Mouse (Mus musculus) CD4-positive, CD25-positive, alpha-beta regulatory T cell, adult 2 months (primary cell): ENCODE data around the gene Cabcoco1.

Source experiments
- DNase-seq: peaks from one replicate; pipeline ENCODE4 v3.0.0-alpha.2; 2012; ENCODE audit warnings: low read depth, low spot score

The Cabcoco1 gene

DNA sequence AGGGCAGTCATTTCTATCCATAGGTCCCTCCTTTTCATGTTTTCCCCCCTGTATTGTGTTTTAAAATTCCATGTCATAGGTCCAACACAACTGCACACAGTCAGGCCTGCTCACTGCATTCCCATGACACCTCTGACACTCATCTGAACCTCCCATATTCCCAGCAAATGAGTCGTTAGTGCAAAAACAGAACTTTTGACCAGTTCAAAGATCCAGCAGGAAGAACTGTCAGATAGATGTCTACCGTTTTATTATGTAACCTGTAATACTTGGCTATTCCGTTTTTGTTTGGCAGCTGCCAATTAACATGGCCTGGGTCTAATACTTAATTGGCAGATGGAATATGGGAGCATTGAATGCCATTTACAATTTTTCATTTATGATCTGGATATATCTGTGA lies 34.0 kb downstream of the Cabcoco1 start:
- no peak for DNase-seq

DNA sequence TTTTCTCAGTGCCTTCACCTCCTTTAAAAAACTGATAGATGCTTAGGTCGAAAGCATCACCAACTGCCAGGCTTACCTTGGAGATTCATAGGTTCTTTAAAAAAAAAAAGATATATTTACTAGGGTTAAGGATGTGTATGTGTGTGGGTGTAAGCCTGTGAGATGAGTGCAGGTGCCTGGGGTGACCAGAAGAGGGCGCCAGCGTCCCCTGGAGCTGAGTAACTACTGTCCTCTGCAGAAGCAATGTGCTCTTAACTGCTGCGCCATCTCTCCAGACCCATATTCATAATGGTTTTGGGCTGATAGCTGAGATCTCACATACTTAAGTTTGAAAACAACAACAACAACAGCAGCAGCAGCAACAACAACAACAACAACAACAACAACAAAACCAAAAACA lies 35.5 kb downstream of the Cabcoco1 start:
- peak; percentile 45 for DNase-seq

DNA sequence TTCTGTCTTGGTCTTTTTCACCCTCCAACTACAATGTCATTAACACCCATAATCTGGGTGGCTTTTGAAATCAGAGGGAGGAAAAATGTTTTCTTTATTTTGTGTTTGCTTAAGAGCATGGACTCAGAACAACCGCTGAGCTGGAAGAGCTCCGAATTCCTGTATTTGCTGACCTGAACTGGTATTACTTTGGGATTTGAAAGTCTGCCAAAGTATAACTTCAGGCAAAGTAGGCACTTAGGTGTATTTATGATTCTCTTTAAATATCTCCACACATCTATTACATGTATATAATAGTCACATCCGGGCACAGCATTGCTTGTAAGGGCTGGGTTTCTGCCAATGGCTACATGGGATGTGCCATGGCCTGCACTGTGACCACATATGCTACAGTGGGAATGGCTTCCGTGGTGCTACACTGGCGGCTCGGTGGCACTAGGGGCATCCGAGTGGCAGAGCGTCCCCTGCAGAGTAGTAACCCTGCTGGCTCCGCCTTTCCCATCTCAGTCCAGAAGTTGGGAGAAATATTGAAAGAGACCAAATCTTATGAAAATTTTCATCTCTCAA lies 37.0 kb downstream of the Cabcoco1 start:
- DNase-seq: no peak

DNA sequence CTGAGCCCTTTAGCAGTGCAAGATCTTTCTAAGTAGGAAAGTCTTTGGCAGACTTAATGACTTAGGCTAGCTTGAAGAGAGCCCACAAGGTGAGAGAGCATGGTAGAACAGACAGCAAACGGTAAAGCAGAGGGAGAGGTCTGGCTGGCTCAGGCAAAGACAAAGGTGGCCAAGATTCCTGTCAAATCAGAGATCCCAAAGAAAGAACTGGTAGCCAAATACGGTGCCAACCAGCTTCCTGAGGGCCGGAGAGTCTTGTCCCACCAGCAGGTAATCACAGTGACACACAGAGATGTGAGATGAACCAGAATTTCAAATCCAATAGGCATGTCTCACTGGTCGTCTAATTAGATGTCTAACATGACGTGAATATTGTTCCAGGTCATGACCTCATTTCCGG lies 40.6 kb downstream of the Cabcoco1 start:
- no peak for DNase-seq

DNA sequence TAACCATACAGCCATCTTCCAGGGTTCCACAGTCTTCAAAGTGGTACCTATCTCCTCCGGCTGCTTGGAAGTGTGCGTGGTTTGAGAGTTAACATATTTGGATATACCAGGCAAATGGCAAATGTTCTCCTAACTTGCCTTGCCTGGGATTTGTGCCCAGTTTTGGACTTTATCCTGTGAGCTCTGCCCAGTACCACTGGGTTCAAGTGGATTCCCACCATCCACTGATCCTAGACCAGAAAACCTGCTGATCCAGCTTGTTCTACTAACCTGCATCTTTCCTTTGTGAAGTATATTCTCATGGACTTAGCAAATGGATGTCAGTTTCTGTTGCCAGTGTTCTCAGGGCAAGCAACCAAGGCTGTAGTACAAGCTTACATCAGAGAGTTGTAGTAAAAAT lies 46.5 kb downstream of the Cabcoco1 start:
- no peak for DNase-seq

DNA sequence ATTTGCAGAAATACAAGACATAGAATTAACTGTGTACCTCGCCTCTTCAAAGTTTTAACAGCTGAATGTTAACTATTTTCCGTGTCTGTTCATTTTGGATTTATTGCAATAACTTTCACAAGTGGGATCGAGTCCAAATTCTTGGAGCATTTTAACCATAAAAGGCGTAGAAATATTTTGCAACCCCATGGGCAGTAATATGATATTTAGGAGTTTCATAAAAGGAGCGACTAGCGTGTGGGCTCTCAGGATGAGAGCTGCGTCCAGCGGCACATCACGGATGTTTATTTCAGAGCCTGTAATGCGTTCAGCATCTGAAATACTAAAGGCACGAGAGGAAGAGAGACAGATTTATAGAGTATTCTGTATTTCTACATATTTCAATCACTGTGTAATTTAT lies 50.1 kb downstream of the Cabcoco1 start:
- DNase-seq: no peak

DNA sequence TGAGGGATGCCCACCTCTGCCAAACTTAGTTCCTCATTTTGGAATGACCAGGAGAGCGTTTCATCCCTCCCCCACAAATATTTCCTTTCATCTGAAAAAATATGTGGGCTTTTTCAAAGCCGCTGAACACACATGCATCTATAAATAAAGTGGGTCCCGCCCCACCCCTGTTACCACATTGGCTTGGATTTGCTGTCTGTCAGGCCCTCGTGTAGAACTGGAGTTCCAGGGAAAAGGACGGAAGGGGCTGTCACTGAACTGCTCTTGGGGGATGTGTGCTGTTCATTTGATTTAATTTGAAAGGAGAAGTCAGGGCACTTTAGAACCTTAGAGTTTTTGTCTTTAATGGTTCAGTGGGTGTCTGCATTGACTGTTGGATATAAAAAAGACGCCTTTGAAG lies 50.9 kb downstream of the Cabcoco1 start:
- DNase-seq: no peak

DNA sequence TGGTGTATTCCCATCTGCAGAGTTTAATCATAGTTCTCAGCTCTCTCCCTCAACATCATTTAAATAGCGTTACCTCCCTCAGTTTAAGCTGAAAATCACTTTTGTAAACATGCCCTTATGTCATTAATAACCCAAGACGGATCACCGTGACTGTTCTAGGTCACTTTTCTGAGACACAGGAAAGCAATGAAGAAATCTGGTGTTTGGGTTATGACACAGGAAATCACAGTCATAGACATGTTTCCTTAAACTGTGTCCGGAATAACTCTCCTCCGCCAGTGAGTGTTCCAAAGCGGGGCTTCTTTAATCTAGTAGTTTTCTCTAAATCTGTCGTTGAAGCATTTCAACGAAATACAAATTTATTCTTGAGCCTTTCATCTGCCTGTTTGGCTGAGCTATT lies 68.9 kb downstream of the Cabcoco1 start:
- no peak for DNase-seq

DNA sequence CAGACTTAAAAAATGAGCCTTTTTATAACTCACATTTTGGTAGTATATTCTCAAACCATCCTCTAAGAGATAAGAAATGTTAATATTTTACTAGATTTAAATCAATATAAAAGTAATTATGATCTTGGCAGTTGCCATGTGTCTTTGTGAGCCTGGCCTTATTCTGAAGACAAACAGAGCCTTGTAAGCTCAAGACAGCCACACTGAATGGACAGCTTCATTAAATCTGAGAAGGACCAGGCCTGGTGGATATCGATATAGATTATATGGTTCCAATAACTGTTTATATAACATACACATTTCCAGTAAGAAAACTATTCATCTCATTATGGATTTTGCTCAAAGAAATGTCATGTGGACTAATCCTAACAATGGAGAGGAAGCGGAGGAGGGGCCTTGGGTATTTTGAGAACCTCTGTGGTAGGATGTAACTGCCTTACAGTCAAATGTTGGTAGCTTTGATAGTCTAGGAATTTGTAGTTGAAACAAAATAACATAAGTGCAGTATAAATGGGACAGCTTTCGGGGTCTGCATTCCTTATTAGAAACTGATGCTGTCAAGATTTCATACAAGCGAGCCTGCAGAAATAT lies 75.9 kb downstream of the Cabcoco1 start:
- DNase-seq: no peak

DNA sequence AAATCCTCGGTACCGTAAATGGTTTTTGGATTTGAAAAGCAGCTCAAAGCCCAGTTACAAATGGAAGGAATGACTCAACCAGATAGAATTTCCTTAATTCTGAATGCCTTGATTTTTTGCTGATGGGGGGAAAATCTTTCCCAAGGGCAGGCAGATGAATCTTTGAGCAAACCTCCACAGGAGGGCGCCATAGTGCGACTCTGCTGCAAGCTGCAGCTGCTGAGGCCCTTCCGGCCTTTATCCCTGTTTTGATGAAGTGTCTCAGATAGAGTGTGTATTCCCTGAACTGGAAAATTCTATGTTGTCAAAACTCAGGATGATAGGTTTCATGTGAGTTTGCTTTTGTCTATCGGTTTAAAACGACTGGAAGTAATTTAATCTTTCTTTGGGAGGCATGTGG lies 76.8 kb downstream of the Cabcoco1 start:
- DNase-seq: peak; percentile 76

DNA sequence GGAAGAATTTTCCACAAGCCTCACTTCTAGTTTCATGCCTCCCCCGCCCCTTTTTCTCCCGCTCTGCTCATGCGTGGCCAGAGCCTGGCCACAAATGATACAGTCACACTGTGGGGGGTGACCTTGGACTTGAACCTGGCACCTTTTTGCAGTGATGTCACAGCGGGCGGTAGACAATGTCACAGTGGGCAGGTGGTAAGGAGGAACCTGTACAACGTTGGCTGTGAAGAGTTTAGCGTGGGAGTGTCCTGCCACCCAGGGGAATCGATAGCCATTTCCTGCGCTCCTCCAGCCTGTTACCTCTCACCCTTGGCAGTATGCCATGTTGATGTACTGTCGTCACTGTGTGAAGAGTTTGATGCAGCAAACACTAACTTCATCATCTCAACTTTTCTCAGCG lies 81.9 kb downstream of the Cabcoco1 start:
- DNase-seq: no peak

DNA sequence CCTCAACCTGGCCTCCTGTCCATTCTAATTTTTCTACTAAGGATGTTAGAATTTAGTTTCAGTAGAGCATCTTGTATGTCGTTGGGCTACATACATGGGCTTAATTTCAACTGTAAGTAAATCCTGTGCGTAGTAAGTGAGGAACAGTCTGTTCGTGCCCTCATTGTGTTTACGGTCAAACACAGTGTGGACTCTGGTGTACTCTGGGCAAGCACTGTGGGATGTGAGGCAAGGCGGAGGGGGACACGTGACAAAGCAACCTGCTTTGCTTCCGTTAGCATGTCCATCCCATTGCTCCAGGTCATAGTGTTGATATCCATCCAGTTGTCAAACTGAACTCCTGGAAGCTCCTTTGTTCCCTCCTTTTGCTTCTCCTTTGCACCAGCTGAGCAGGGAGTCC lies 84.7 kb downstream of the Cabcoco1 start:
- DNase-seq: no peak

DNA sequence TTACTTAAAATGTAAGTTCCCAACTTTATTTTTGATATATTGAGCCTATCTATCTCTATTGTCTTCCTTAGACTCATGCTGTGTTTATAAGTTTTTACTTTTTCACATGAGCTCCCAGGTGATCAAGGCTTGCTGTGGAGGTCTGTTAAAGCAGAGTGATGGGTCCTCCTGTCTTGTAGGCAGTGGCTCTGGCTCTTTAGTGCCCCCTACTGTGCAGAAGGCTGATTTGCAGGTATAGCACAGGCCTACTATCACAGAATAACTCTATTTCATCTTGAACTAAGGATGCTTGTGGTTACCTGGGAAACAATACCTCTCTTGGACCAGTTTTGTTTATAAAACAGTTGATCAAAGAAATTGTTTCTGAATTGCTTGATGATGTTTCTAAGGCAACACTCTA lies 87.2 kb downstream of the Cabcoco1 start:
- peak; percentile 48 for DNase-seq

DNA sequence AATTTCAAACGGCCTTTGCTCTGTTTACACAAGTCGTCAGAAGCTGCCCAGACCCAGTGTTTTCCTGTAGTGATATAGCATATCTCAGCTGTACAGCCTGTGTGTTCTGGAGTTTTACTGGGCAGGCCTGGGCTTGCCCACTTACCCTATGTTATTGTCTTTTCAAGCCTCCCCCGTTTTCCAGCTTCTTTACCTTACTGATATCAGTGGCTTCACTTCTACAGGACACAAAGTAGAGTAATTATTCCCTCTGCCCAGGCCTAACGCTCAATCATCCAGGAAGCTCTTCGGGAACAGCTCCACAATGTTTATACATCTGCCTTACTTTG lies 94.9 kb downstream of the Cabcoco1 start:
- no peak for DNase-seq

DNA sequence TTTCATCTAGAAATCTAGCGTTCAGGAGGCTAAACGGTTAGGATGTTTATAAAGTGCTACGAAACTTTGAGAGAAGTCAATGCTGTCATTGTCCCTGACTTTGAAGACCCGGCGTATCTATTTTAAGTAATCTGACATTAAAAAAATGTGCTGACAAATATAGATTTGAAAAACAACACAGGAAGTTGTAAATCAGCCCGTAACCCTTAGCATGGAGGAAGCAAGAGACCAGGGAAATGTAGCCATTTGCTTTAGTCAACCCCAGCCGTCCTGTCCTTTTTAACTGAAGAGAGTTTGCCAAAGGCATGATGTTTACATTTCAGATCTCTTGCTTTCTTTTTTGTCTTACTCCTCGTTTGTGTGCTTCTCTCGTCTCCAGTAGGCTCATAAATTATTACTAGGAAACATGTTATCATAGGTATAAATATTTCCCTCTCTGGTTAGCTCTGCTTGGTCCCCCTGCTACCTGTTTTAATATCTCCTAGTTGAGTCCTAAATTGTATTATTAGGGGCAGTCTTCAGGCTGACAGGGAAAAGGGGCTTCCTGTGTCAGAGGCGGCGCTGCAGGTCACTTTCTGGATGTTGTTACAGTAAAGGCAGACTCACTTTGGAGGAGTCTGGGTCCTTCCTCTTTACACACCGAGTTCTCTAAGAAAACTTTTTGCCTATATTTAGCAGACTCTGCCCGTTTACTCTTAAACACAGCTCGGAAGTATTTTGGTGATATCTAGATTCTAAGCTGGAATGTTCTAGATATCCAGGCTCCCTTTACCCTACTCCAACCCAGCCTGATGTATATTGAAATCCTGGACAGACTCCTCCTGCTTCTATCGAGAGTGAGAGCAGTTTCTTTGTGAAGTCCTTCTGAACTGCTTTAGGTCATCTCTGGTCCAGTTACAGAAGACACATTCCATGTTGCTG lies 95.6 kb downstream of the Cabcoco1 start:
- peak; percentile 59 for DNase-seq

DNA sequence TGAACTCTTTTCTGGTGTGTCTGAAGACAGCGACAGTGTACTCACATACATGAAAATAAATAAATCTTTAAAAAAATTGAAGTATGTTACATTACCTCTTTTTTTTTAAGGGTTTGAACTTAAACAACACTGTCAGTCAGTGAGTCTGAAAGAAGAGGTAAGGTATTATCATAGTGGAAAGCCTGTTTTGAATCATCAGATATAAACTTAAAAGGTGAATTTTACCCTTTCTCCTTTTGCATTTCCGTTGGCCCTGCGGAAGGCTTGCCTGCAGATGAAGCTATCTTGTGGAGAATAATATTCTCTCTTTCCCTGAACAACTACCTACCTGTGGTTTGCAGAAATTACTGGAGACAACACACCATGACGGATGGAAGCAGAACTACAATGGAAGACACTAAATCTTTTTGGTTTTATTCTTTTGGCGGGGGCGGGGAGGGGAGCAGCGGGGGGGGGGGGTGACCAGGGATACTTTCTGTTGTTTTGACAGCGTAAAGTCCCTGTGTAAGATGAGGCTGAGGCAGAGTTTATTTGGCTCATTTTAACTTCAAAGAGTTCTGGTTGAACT lies 96.4 kb downstream of the Cabcoco1 start:
- peak; percentile 58 for DNase-seq

DNA sequence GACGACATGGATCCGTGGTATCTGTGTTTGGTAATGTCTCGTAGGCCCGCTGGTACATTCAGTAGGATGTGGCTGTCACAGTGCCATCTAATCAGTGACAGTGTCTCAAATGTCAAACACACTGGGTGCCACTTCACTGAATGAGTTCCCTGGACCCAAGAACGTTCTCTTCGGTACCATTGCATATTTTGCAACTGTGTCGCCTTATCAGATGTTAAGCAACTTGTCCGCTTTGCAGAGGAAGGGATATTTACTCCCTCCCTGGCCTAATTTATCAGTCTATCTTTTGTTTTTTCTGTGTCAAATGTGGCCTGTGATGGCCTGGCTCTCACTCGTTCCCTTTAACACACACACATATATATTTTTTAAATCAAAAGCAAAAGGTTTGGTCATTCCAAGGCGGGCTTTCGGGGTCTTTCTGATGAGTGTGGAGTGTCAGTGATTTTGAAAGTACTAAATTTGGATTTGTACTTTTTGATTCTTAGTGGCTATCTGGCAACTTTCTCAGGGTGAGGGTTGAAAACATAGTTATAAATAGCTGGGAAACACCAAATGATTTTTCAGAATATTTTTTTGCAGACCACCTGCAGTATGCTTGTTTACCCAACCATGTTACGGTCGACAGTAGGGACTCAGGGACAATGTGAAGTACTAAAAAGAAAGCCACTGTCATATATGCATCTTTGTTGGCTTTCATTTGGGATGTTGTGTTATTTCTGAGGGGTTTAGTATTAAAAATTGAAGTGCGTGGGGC lies 97.2 kb downstream of the Cabcoco1 start:
- no peak for DNase-seq

DNA sequence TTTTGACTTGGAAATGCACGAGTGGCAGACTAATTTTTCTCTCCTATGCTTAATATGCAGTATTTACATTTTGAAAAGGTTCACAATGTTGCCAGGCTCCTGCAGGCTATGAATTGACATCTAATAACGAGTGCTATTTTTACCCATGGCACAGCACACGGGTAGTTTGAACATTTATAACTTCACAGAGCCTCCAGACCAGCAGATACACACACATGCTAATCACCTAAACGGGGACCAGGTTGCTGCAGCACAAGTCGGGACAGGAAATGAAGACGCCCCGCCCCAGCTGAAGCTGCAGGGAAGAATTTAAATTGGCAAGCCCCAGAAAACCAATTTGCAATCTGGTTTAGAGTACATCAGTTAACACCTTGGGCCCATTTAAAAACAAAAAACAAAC lies 98.6 kb downstream of the Cabcoco1 start:
- DNase-seq: peak; percentile 68

DNA sequence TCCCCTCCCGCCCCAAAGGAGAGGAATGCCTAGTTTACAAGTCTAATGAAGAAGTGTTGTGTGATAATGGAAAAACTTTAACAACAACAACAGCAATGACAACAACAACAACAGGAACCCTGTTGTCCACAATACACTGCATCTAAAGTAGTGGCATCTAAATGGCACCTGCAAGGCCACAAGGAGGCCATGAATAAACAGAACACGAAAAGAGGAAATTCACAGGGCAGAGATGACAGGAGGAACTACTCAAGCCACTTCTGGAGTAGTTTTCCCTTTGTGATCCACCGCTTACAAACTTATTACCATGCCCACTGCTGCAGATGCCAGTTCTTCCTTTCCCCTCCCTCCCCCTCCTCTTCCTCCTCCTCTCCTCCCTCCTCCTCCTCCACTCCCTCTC lies 99.0 kb downstream of the Cabcoco1 start:
- DNase-seq: peak; percentile 28

DNA sequence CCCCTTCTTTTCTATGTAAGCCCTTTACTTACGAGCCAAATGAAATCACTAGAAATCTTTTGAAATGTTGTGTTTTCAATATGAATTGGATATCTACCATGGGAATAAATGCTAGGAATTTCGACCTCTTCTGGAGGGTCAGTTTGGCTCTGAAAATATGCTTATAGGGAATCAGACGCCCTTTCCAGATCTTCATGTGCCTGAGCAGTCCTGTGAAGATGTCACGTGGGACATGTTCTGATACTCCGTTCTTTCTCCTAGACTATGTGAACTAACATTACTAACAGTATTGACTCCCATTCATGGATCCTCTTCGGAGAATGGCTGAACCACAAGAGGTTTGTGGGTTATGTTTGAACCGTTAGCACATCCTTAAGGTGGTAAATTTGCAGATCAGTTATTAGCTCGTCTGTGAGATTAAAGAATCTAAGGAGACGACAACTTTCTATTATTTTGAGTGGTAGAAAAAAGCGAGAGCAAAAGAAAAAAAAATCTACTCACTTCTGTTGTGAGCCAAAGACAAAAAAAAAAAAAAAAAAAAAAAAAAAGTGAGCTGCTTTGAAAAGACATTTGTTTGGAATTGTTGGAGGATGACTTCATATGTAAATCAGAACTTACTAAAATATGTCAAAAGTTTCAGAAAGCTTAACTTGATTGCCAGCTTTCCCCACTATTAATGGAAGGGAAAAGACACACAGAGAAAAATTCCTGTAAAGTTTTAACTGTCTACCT lies 99.6 kb downstream of the Cabcoco1 start:
- DNase-seq: no peak

DNA sequence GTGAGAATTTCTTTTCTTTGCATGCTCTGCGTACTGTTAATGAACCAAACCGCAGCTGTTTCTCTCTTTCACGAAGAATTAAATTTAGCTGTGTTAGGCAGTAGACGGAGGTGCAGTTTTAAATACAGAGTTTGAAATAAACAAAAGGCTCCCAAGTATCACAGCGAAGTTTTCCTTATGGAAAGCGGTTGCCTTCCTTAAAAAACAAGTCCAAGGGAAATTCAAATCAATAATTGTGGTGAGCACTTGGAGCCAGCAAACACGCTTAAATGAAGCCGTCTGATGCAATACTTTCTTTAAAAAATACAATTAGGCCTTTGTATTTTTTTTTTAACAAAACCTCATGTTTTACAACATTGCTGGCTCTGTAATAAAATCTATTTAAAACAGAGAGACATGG lies 101.2 kb downstream of the Cabcoco1 start:
- no peak for DNase-seq
